Mouse (Mus musculus) liver, embryonic 14.5 days (tissue): ENCODE results near the gene Ropn1.

Experiments
- CTCF ChIP-seq: IDR thresholded peaks from 2 replicates; pipeline ENCODE4 v1.5.1; 2016; ENCODE audit warnings: antibody characterized with exemption, low read depth, control low read depth
- EP300 ChIP-seq: IDR thresholded peaks from 2 replicates; pipeline ENCODE4 v1.6.1; 2016; ENCODE audit warnings: antibody characterized with exemption, low read depth

DNA sequence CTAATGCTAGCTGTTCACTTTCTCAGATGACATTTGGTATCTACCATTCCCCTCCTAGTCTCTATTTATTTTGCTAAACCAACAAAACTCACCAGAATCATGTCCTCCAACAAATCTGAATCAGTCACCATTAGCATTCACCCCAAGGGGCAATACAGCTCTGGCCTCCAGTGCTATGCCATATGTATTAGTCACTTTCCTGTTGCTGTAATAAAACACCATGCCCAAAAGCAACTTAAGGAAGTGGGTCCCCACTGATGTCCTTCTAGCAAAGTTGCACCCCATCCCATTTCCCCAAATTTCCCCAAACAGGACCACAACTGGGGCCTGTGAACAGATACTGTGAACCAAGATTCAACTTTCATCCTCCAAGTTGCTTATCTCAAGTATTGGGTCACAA lies 32.1 kb downstream of the Ropn1 start:
- no peak for TF ChIP-seq CTCF
- TF ChIP-seq EP300 = no peak
